Mouse (Mus musculus): ENCODE data around the gene Gipc2. TPM values are rescaled to one million over a fixed set of nuclear protein-coding genes. Genes with fewer than 3 reads are reported as not detected.
"Not testable (repeated sequence)": the region's sequence is repeated elsewhere in the genome, so short reads cannot be mapped to it uniquely, and the experiment has no call there.

The Gipc2 gene
- total and polyA plus RNA-seq, 3 experiments: 0.33 TPM; not detected in 2

- no peak overlapping the region for H3K4me3 ChIP-seq (ENCODE audit: low read depth, low read length)
- H3K4me1 ChIP-seq (ENCODE audit: insufficient read depth, low read depth, low read length): no peaks in the 10 kb centered on the region
- TF ChIP-seq TAL1 (conservative IDR thresholded peaks at IDR 0.05; ENCODE audit: low read depth, low read length) (no peak), POLR2AphosphoS5 (IDR thresholded peaks at IDR 0.05; ENCODE audit: insufficient replicate concordance, low read depth, low read length) (no peak), GATA1 (IDR thresholded peaks at IDR 0.05; ENCODE audit: borderline replicate concordance, low read length) (no peak), CTCF (IDR thresholded peaks at IDR 0.05; ENCODE audit: low read depth, low read length) (no peak), GATA2 (IDR thresholded peaks at IDR 0.05; ENCODE audit: borderline replicate concordance, low read depth, low read length) (no peak)
- no peak for DNase-seq (ENCODE audit: low spot score)
- no peaks in the 10 kb centered on the region; the same call in none of the 2 replicates for H3K27me3 ChIP-seq (ENCODE audit: insufficient read depth, low read length)
- H3K36me3 ChIP-seq (replicated peaks): no peaks in the 10 kb centered on the region
- ATAC-seq (ENCODE audit: extremely low read depth, insufficient number of reproducible peaks, low FRiP score, poor library complexity, severe bottlenecking): no peak
- no peaks in the 10 kb centered on the region for H3K9me3 ChIP-seq (replicated peaks)
These were observed 20.8 kb downstream of the Gipc2 start for GRCm38 (mm10) chr3:152145186-152145585.

GRCm38 (mm10) chr3:152142989-152143695 is 22.9 kb downstream of the Gipc2 start:
- H3K27me3 ChIP-seq (ENCODE audit: insufficient read depth, low read length): no peaks in the 10 kb centered on the region; the same call in none of the 2 replicates

GRCm38 (mm10) chr3:152142146-152142545 is 23.9 kb downstream of the Gipc2 start:
- H3K9me3 ChIP-seq (replicated peaks): no peaks in the 10 kb centered on the region
- no peaks in the 10 kb centered on the region for H3K36me3 ChIP-seq (replicated peaks)
- ATAC-seq (ENCODE audit: extremely low read depth, insufficient number of reproducible peaks, low FRiP score, poor library complexity, severe bottlenecking) (no peak), DNase-seq (ENCODE audit: low spot score) (no peak)
- TF ChIP-seq TAL1 (conservative IDR thresholded peaks at IDR 0.05; ENCODE audit: low read depth, low read length) (no peak), GATA1 (IDR thresholded peaks at IDR 0.05; ENCODE audit: borderline replicate concordance, low read length) (no peak), GATA2 (IDR thresholded peaks at IDR 0.05; ENCODE audit: borderline replicate concordance, low read depth, low read length) (no peak), POLR2AphosphoS5 (IDR thresholded peaks at IDR 0.05; ENCODE audit: insufficient replicate concordance, low read depth, low read length) (no peak), CTCF (IDR thresholded peaks at IDR 0.05; ENCODE audit: low read depth, low read length) (no peak)
- H3K27me3 ChIP-seq (ENCODE audit: insufficient read depth, low read length): no peaks in the 10 kb centered on the region; the same call in none of the 2 replicates
- H3K4me3 ChIP-seq (ENCODE audit: low read depth, low read length): no peak overlapping the region
- H3K4me1 ChIP-seq (ENCODE audit: insufficient read depth, low read depth, low read length): no peaks in the 10 kb centered on the region

More at GRCm38 (mm10) chr3:152142989-152143695, 22.9 kb downstream of the Gipc2 start:
- no peak for DNase-seq (ENCODE audit: low spot score)
- Histone ChIP-seq H3K4me3 (ENCODE audit: low read depth, low read length) (no peak overlapping the region), H3K36me3 (replicated peaks) (no peaks in the 10 kb centered on the region), H3K4me1 (ENCODE audit: insufficient read depth, low read depth, low read length) (no peaks in the 10 kb centered on the region), H3K9me3 (replicated peaks) (no peaks in the 10 kb centered on the region)
- ATAC-seq (ENCODE audit: extremely low read depth, insufficient number of reproducible peaks, low FRiP score, poor library complexity, severe bottlenecking): no peak
- no peak for TF ChIP-seq POLR2AphosphoS5 (IDR thresholded peaks at IDR 0.05; ENCODE audit: insufficient replicate concordance, low read depth, low read length)
- no peak for TF ChIP-seq GATA1 (IDR thresholded peaks at IDR 0.05; ENCODE audit: borderline replicate concordance, low read length)
- no peak for TF ChIP-seq CTCF (IDR thresholded peaks at IDR 0.05; ENCODE audit: low read depth, low read length)
- TF ChIP-seq GATA2 (IDR thresholded peaks at IDR 0.05; ENCODE audit: borderline replicate concordance, low read depth, low read length): no peak
- no peak for TF ChIP-seq TAL1 (conservative IDR thresholded peaks at IDR 0.05; ENCODE audit: low read depth, low read length)

GRCm38 (mm10) chr3:152139308-152139707 is 26.7 kb downstream of the Gipc2 start:
- H3K27me3 ChIP-seq (ENCODE audit: insufficient read depth, low read length); ATAC-seq (ENCODE audit: extremely low read depth, insufficient number of reproducible peaks, low FRiP score, poor library complexity, severe bottlenecking); DNase-seq (ENCODE audit: low spot score); H3K36me3 ChIP-seq (replicated peaks); H3K4me3 ChIP-seq (ENCODE audit: low read depth, low read length); H3K4me1 ChIP-seq (ENCODE audit: insufficient read depth, low read depth, low read length); H3K9me3 ChIP-seq (replicated peaks): not testable (repeated sequence)

- ATAC-seq (ENCODE audit: extremely low read depth, insufficient number of reproducible peaks, low FRiP score, poor library complexity, severe bottlenecking); DNase-seq (ENCODE audit: low spot score); H3K27me3 ChIP-seq (ENCODE audit: insufficient read depth, low read length); H3K9me3 ChIP-seq (replicated peaks); H3K36me3 ChIP-seq (replicated peaks); H3K4me1 ChIP-seq (ENCODE audit: insufficient read depth, low read depth, low read length); H3K4me3 ChIP-seq (ENCODE audit: low read depth, low read length): not testable (repeated sequence)
These were observed 29.9 kb downstream of the Gipc2 start for GRCm38 (mm10) chr3:152136106-152136505.

- H3K4me3 ChIP-seq (ENCODE audit: low read depth, low read length): no peak overlapping the region
- ATAC-seq (ENCODE audit: extremely low read depth, insufficient number of reproducible peaks, low FRiP score, poor library complexity, severe bottlenecking): no peak
These were observed 32.4 kb downstream of the Gipc2 start for GRCm38 (mm10) chr3:152133621-152134020.

GRCm38 (mm10) chr3:152130963-152131362 is 35.1 kb downstream of the Gipc2 start:
- TF ChIP-seq GATA1 (IDR thresholded peaks at IDR 0.05; ENCODE audit: borderline replicate concordance, low read length): no peak
- TF ChIP-seq CTCF (IDR thresholded peaks at IDR 0.05; ENCODE audit: low read depth, low read length): no peak
- no peak for TF ChIP-seq GATA2 (IDR thresholded peaks at IDR 0.05; ENCODE audit: borderline replicate concordance, low read depth, low read length)
- TF ChIP-seq POLR2AphosphoS5 (IDR thresholded peaks at IDR 0.05; ENCODE audit: insufficient replicate concordance, low read depth, low read length): no peak
- TF ChIP-seq TAL1 (conservative IDR thresholded peaks at IDR 0.05; ENCODE audit: low read depth, low read length): no peak
- ATAC-seq (ENCODE audit: extremely low read depth, insufficient number of reproducible peaks, low FRiP score, poor library complexity, severe bottlenecking): no peak

More at GRCm38 (mm10) chr3:152133621-152134020, 32.4 kb downstream of the Gipc2 start:
- no peak for DNase-seq (ENCODE audit: low spot score)
- TF ChIP-seq POLR2AphosphoS5 (IDR thresholded peaks at IDR 0.05; ENCODE audit: insufficient replicate concordance, low read depth, low read length): no peak
- no peak for TF ChIP-seq TAL1 (conservative IDR thresholded peaks at IDR 0.05; ENCODE audit: low read depth, low read length)
- TF ChIP-seq GATA1 (IDR thresholded peaks at IDR 0.05; ENCODE audit: borderline replicate concordance, low read length): no peak
- TF ChIP-seq CTCF (IDR thresholded peaks at IDR 0.05; ENCODE audit: low read depth, low read length): no peak
- TF ChIP-seq GATA2 (IDR thresholded peaks at IDR 0.05; ENCODE audit: borderline replicate concordance, low read depth, low read length): no peak
- Histone ChIP-seq H3K9me3 (replicated peaks) (no peaks in the 10 kb centered on the region), H3K27me3 (ENCODE audit: insufficient read depth, low read length) (no peaks in the 10 kb centered on the region), H3K4me1 (ENCODE audit: insufficient read depth, low read depth, low read length) (no peaks in the 10 kb centered on the region), H3K36me3 (replicated peaks) (no peaks in the 10 kb centered on the region)

GRCm38 (mm10) chr3:152129426-152129825 is 36.6 kb downstream of the Gipc2 start:
- not testable (repeated sequence) for DNase-seq (ENCODE audit: low spot score); H3K4me1 ChIP-seq (ENCODE audit: insufficient read depth, low read depth, low read length); H3K9me3 ChIP-seq (replicated peaks); ATAC-seq (ENCODE audit: extremely low read depth, insufficient number of reproducible peaks, low FRiP score, poor library complexity, severe bottlenecking); H3K36me3 ChIP-seq (replicated peaks); H3K4me3 ChIP-seq (ENCODE audit: low read depth, low read length); H3K27me3 ChIP-seq (ENCODE audit: insufficient read depth, low read length)

More at GRCm38 (mm10) chr3:152130963-152131362, 35.1 kb downstream of the Gipc2 start:
- no peak for DNase-seq (ENCODE audit: low spot score)
- Histone ChIP-seq H3K27me3 (ENCODE audit: insufficient read depth, low read length) (no peaks in the 10 kb centered on the region), H3K36me3 (replicated peaks) (no peaks in the 10 kb centered on the region), H3K4me3 (ENCODE audit: low read depth, low read length) (no peak overlapping the region), H3K4me1 (ENCODE audit: insufficient read depth, low read depth, low read length) (no peaks in the 10 kb centered on the region), H3K9me3 (replicated peaks) (no peaks in the 10 kb centered on the region)

Measured in G1E (cell line).